Mouse (Mus musculus) thymus, adult 2 months (tissue): ENCODE results near the gene Dact2. TPM values are rescaled to one million over a fixed set of nuclear protein-coding genes. Genes with fewer than 3 reads are reported as not detected.

Experiments used
- DNase-seq: peaks from one replicate; pipeline ENCODE4 v3.0.0; 2021
- H3K27ac ChIP-seq: fragments of 200-500 bp; 2 replicates; pipeline ENCODE4 v1.5.1; 2012; ENCODE audit warnings: low read length, control low read depth; ENCODE audit not compliant: control insufficient read depth, insufficient read depth
- H3K27me3 ChIP-seq: fragments of 200-500 bp; 2 replicates; pipeline ENCODE4 v1.6.1; 2012; ENCODE audit warnings: mild to moderate bottlenecking, low read length, moderate library complexity, mixed read lengths; ENCODE audit not compliant: control insufficient read depth, insufficient read depth
- H3K36me3 ChIP-seq: fragments of 200-500 bp; 2 replicates; pipeline ENCODE4 v1.6.1; 2012; ENCODE audit warnings: mild to moderate bottlenecking, low read length, moderate library complexity; ENCODE audit not compliant: control insufficient read depth, insufficient read depth
- H3K4me1 ChIP-seq: fragments of 200-500 bp; replicated peaks from 2 replicates; pipeline ENCODE4 v1.6.1; 2012; ENCODE audit warnings: low read length; ENCODE audit not compliant: control insufficient read depth, insufficient read depth
- H3K4me3 ChIP-seq: fragments of 200-500 bp; 2 replicates; pipeline ENCODE4 v1.5.1; 2012; ENCODE audit warnings: mild to moderate bottlenecking, low read length, control low read depth, moderate library complexity; ENCODE audit not compliant: control insufficient read depth, insufficient read depth
- CTCF ChIP-seq: fragments of 200-500 bp; IDR thresholded peaks from 2 replicates; pipeline ENCODE4 v1.5.1; 2012; ENCODE audit warnings: mild to moderate bottlenecking, control low read depth, low read length, moderate library complexity, borderline replicate concordance; ENCODE audit not compliant: control insufficient read depth, poor library complexity, insufficient read depth; ENCODE audit errors: extremely low read depth
- POLR2A ChIP-seq: fragments of 200-500 bp; IDR thresholded peaks from 2 replicates; pipeline ENCODE4 v1.6.1; 2012; ENCODE audit warnings: mild to moderate bottlenecking, low read length, control low read depth, moderate library complexity; ENCODE audit not compliant: control insufficient read depth, poor library complexity, insufficient read depth; ENCODE audit errors: extremely low read depth
- WGBS: fragments of 180-500 bp; shearing (Covaris S2); methylation state at CpG from one replicate; pipeline ENCODE4 v1.1.7; 2018; 5-methylcytosine and 5-hydroxymethylcytosine counted together
- polyA plus RNA-seq: library from polyadenylated mRNA; depleted of rRNA; stranded (reverse); fragments of >200 nt; gene quantifications from 2 replicates; pipeline ENCODE4 v1.2.3, GENCODE M21; 2012

The Dact2 gene
- polyA plus RNA-seq, 1 experiment = 45.8 TPM

DNA sequence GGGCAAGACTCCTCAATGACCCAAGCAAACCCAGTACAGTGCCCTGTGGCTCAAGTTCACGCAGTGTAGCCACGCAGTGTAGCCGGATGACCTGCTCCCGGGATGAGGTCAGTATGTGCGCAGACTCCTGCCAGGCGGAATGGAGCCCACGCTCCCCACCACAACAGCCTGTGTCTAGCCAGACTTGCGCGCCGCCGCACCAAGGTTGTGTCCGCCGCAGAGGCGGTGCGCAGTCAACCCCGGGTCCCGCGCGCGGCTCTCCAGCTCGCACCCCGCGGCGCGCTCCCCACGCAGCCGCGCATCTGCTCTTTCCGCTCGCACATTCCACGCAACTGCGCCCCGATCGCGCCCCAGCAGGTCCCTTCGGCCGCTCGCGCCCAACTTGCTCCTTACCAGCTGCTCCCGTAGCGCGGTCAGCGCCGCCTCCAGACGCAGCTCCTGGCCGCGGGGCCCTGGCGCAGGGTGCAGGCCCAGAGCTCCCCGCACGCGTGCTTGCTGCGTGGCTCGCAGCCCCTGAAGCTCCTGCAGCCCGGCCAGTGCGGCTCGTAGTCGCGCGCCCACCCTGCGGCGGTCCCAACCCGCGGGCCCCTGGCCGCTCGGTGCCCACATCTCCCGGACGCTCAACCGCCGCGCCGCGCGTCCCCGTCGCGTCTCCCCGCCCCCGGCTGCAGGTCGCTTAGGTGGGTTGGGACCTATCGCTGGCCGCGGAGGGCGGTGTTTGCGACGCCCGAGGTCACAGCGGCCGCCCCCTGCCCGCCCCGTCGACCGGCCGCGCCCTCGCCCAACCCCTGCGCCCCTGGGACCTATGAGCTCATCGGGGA is 773 bp downstream of the Dact2 start:
- WGBS = 4% methylated on average over 97 of the region's 97 CpGs
- peaks cover 2% of the 10 kb centered on the region; the same call in 1 of the 2 replicates for H3K27me3 ChIP-seq
- TF ChIP-seq CTCF (no peak), POLR2A (no peak)
- peak overlapping the region; percentile 32 for H3K4me3 ChIP-seq
- H3K4me1 ChIP-seq = no peaks in the 10 kb centered on the region
- no peaks in the 10 kb centered on the region for H3K36me3 ChIP-seq
- no peak overlapping the region; the same call in 1 of the 2 replicates for H3K27ac ChIP-seq
- DNase-seq = no peak

DNA sequence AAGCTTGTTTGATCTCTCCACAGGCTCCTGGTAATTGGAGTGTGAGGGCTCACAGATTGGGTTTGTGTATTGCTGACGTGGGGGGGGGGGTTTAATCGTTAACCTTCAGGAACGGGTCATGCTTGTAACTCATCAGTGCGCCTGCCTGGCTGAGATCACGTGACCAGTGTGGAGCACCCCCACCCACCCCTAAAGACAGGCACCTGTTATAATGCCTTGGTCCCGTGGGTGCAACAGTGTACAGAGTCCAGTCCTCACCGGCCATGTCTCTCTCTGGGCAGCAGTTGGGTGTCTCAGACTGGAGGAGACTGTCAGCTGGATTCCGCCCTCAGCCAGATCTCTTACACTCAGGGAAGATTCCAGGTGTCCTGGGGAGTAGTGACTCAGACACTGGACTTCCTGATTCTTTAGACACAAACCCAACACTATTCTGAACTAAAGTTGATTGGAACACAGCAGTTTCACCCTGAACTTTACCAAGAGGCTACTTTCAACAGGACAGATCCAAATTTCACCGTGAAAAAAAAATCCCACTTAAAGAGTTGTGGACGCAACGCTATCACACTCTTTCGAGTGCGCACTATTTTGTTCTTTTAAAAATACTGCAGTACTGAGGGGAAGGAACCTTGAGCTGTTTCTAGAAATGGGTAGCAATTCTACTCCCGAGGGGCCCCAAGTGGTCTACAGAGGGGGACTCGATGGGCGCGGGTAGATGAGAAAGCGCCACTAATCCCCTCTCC is 1.6 kb downstream of the Dact2 start:
- H3K27me3 ChIP-seq = peaks cover 2% of the 10 kb centered on the region; the same call in 1 of the 2 replicates
- no peak for DNase-seq
- no peaks in the 10 kb centered on the region for H3K36me3 ChIP-seq
- H3K4me1 ChIP-seq = no peaks in the 10 kb centered on the region
- WGBS = 10% methylated on average over 18 of the region's 18 CpGs
- no peak overlapping the region for H3K27ac ChIP-seq
- H3K4me3 ChIP-seq = peak overlapping the region; percentile 3; the same call in 1 of the 2 replicates
- no peak for TF ChIP-seq CTCF
- no peak for TF ChIP-seq POLR2A

DNA sequence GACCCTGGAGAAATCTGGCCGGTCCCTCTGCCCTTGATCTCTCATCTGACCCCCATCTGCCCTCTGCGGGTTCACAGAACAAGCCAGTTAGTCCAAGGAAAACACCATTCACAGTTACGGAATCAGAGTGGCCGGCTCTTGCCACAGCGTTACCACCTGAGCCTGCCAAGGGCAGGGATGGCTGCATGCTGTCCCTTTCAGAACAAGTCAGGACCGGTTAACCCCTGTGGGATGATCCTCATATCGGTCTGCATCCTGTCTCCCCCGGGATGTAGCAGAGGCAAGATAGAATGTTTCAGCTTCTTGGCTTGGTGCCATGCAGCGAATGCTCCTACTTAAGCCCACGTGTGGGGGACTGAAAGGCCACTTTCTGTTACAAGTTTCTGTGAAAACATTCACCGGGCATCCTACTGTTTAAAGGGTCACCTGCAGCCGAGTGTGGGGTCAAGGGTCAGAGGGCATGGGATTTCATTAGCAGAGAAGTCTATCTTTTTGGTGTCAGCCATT is 2.8 kb downstream of the Dact2 start:
- H3K4me1 ChIP-seq = no peaks in the 10 kb centered on the region
- TF ChIP-seq POLR2A (no peak), CTCF (no peak)
- H3K36me3 ChIP-seq = no peaks in the 10 kb centered on the region
- no peak overlapping the region for H3K27ac ChIP-seq
- peaks cover 2% of the 10 kb centered on the region; the same call in 1 of the 2 replicates for H3K27me3 ChIP-seq
- H3K4me3 ChIP-seq = no peak overlapping the region
- 30% methylated on average over 12 of the region's 12 CpGs for WGBS
- no peak for DNase-seq

DNA sequence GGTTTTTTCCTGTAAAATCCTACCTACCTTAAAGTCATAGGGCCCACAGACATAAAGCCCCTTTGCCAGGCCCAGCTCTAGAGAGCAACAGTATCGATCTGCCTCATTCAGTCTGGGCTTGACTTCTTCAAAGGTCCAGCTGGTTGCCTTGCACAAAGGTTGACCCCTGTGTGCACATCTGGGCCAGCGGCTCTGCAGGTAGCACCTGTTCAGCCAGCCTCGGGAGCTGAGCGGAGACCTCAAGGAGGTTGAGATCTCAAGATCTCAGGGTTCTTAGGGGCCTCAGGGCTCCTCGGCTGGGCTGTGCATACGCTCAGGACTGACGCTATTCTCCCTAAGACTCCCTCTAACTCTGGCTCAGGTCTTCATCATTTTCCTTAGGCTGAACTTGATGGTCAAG is 3.9 kb downstream of the Dact2 start:
- Histone ChIP-seq H3K36me3 (no peaks in the 10 kb centered on the region), H3K4me1 (no peaks in the 10 kb centered on the region), H3K27ac (no peak overlapping the region), H3K4me3 (no peak overlapping the region), H3K27me3 (peaks cover 2% of the 10 kb centered on the region; the same call in 1 of the 2 replicates)
- TF ChIP-seq CTCF (no peak), POLR2A (no peak)
- no peak for DNase-seq
- 93% methylated on average over 7 of the region's 7 CpGs for WGBS

DNA sequence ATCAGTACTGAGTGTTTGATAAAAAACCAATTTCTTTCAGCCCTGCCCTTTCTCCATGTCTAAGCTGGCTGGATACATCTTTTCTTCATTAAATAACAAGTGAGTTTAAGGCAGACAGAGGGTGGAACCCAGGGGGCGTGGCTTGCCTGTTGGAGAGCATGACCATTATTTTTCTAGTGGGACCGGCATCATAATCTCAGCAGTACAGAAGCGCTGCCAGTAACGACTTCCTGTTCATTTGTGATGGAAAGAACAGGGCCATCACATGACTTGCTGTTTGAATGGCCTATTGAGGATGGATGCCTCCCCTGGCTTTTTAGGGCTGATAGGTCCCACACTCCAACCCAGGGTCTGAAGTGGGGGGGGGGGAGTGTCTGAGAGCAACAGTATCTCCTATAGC is 4.5 kb downstream of the Dact2 start:
- no peak overlapping the region for H3K4me3 ChIP-seq
- H3K27me3 ChIP-seq = no peaks in the 10 kb centered on the region; the same call in 1 of the 2 replicates
- no peak overlapping the region; the same call in 1 of the 2 replicates for H3K27ac ChIP-seq
- H3K36me3 ChIP-seq = no peaks in the 10 kb centered on the region
- TF ChIP-seq POLR2A (no peak), CTCF (no peak)
- 30% methylated on average over 4 of the region's 4 CpGs for WGBS
- no peak for DNase-seq
- no peaks in the 10 kb centered on the region for H3K4me1 ChIP-seq

DNA sequence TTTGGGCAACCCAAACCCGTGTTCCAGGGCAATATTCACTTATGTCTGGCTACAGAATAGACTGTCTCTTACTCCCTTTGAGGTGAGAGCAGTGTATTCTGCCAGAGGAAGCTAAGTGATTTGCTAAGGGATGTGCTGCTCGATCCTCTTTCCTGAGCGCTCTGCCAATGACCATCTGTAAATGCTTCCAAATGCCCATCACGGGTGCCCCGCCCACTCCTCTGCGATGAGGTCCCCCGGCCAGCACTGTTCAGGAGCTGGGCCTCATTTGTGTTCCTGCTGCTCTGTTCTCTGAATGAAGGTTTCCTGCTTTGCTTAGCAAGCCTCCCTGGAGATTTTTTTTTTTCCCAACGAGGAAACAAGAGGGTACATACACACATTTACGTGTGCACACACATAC is 11.2 kb downstream of the Dact2 start:
- DNase-seq = no peak
- no peaks in the 10 kb centered on the region for H3K4me1 ChIP-seq
- no peak overlapping the region for H3K27ac ChIP-seq
- no peaks in the 10 kb centered on the region for H3K36me3 ChIP-seq
- no peak for TF ChIP-seq POLR2A
- no peak for TF ChIP-seq CTCF
- no peaks in the 10 kb centered on the region for H3K27me3 ChIP-seq
- WGBS = 69% methylated on average over 9 of the region's 9 CpGs
- H3K4me3 ChIP-seq = no peak overlapping the region
